Mouse (Mus musculus): ENCODE results near the gene Nop53. TPM values are rescaled to one million over a fixed set of nuclear protein-coding genes. Genes with fewer than 3 reads are reported as not detected.
A peak's percentile ranks its signal among the peaks of the same experiment; 100 is the strongest.

Nop53 gene
- total and polyA plus RNA-seq, 3 experiments = 60.0 to 143 (median 117) TPM

GRCm38 (mm10) chr7:15938621-15939020 is 7.3 kb downstream of the Nop53 start:
- Histone ChIP-seq H3K4me3 (no peak overlapping the region), H3K36me3 (ENCODE audit: control insufficient read depth, insufficient read depth, low read length) (peaks cover 2% of the 10 kb centered on the region; the same call in 1 of the 2 replicates), H3K4me1 (ENCODE audit: control insufficient read depth, insufficient read depth, low read length) (peaks cover 4% of the 10 kb centered on the region), H3K27me3 (ENCODE audit: control insufficient read depth, insufficient read depth, low read length) (no peaks in the 10 kb centered on the region), H3K79me2 (replicated peaks; ENCODE audit: control insufficient read depth, insufficient read depth, low read length) (no peaks in the 10 kb centered on the region; the same call in 1 of the 2 replicates), H3K9ac (ENCODE audit: low read depth, low read length) (no peak overlapping the region), H3K27ac (no peak overlapping the region)
- TF ChIP-seq POLR2A (IDR thresholded peaks at IDR 0.05; ENCODE audit: insufficient read depth, low read depth, low read length) (no peak), EP300 (IDR thresholded peaks at IDR 0.05; ENCODE audit: insufficient read depth, low read depth, low read length) (no peak), CTCF (IDR thresholded peaks at IDR 0.05) (no peak)
- no peak for DNase-seq
- intact Hi-C loops (cut with DNase I) = no loop called here
- 88% methylated on average over 3 of the region's 3 CpGs for WGBS

GRCm38 (mm10) chr7:15937491-15937890 is 8.4 kb downstream of the Nop53 start:
- TF ChIP-seq CTCF (IDR thresholded peaks at IDR 0.05) = no peak
- TF ChIP-seq POLR2A (IDR thresholded peaks at IDR 0.05; ENCODE audit: insufficient read depth, low read depth, low read length) = no peak
- TF ChIP-seq EP300 (IDR thresholded peaks at IDR 0.05; ENCODE audit: insufficient read depth, low read depth, low read length) = no peak
- H3K27me3 ChIP-seq (ENCODE audit: control insufficient read depth, insufficient read depth, low read length) = no peaks in the 10 kb centered on the region
- no peak overlapping the region for H3K9ac ChIP-seq (ENCODE audit: low read depth, low read length)
- intact Hi-C loops (cut with DNase I) = loop anchor here (1.0 kb wide), 1 partner anchor 8 kb away; no protein-coding TSS in a partner anchor
- H3K4me1 ChIP-seq (ENCODE audit: control insufficient read depth, insufficient read depth, low read length) = peaks cover 5% of the 10 kb centered on the region
- peaks cover 6% of the 10 kb centered on the region; the same call in 1 of the 2 replicates for H3K36me3 ChIP-seq (ENCODE audit: control insufficient read depth, insufficient read depth, low read length)
- WGBS = 85% methylated on average over 5 of the region's 5 CpGs
- no peak overlapping the region for H3K4me3 ChIP-seq
- no peak for DNase-seq
- H3K27ac ChIP-seq = no peak overlapping the region
- H3K79me2 ChIP-seq (replicated peaks; ENCODE audit: control insufficient read depth, insufficient read depth, low read length) = no peaks in the 10 kb centered on the region

GRCm38 (mm10) chr7:15933437-15934359 is 12.2 kb downstream of the Nop53 start:
- peaks cover 12% of the 10 kb centered on the region for H3K36me3 ChIP-seq (ENCODE audit: control insufficient read depth, insufficient read depth, low read length)
- no peaks in the 10 kb centered on the region for H3K27me3 ChIP-seq (ENCODE audit: control insufficient read depth, insufficient read depth, low read length)
- intact Hi-C loops (cut with DNase I) = loop anchor here (1.0 kb wide), 2 partner anchors 22 to 29 kb away; no protein-coding TSS in a partner anchor
- H3K27ac ChIP-seq = peak overlapping the region; percentile 88
- 0 out of 2 replicates have a peak overlapping the region, but pooled peaks have one; percentile 2 for H3K9ac ChIP-seq (ENCODE audit: low read depth, low read length)
- no peaks in the 10 kb centered on the region for H3K79me2 ChIP-seq (replicated peaks; ENCODE audit: control insufficient read depth, insufficient read depth, low read length)
- peak; percentile 63 to 81 for DNase-seq
- TF ChIP-seq CTCF (IDR thresholded peaks at IDR 0.05) (no peak), EP300 (IDR thresholded peaks at IDR 0.05; ENCODE audit: insufficient read depth, low read depth, low read length) (peak; percentile 93), POLR2A (IDR thresholded peaks at IDR 0.05; ENCODE audit: insufficient read depth, low read depth, low read length) (peak; percentile 14; the same call in 1 of the 2 replicates)
- 37% methylated on average over 16 of the region's 16 CpGs for WGBS
- peaks cover 15% of the 10 kb centered on the region for H3K4me1 ChIP-seq (ENCODE audit: control insufficient read depth, insufficient read depth, low read length)
- H3K4me3 ChIP-seq = no peak overlapping the region

- Histone ChIP-seq H3K79me2 (replicated peaks; ENCODE audit: control insufficient read depth, insufficient read depth, low read length) (no peaks in the 10 kb centered on the region), H3K9ac (ENCODE audit: low read depth, low read length) (peak overlapping the region; percentile 64), H3K4me1 (ENCODE audit: control insufficient read depth, insufficient read depth, low read length) (peaks cover 15% of the 10 kb centered on the region), H3K27me3 (ENCODE audit: control insufficient read depth, insufficient read depth, low read length) (no peaks in the 10 kb centered on the region), H3K27ac (peak overlapping the region; percentile 88), H3K36me3 (ENCODE audit: control insufficient read depth, insufficient read depth, low read length) (peaks cover 12% of the 10 kb centered on the region), H3K4me3 (no peak overlapping the region)
- no peak for DNase-seq
- TF ChIP-seq EP300 (IDR thresholded peaks at IDR 0.05; ENCODE audit: insufficient read depth, low read depth, low read length) (no peak), POLR2A (IDR thresholded peaks at IDR 0.05; ENCODE audit: insufficient read depth, low read depth, low read length) (no peak), CTCF (IDR thresholded peaks at IDR 0.05) (no peak)
- intact Hi-C loops (cut with DNase I) = no loop called here
- WGBS = 14% methylated on average over 3 of the region's 3 CpGs
These were observed 14.2 kb downstream of the Nop53 start for GRCm38 (mm10) chr7:15931635-15932034.

GRCm38 (mm10) chr7:15930543-15930942 is 15.3 kb downstream of the Nop53 start:
- DNase-seq = no peak
- Histone ChIP-seq H3K36me3 (ENCODE audit: control insufficient read depth, insufficient read depth, low read length) (peaks cover 12% of the 10 kb centered on the region), H3K4me3 (no peak overlapping the region), H3K27ac (peak overlapping the region; percentile 18; the same call in 1 of the 2 replicates), H3K4me1 (ENCODE audit: control insufficient read depth, insufficient read depth, low read length) (peaks cover 15% of the 10 kb centered on the region), H3K27me3 (ENCODE audit: control insufficient read depth, insufficient read depth, low read length) (no peaks in the 10 kb centered on the region), H3K79me2 (replicated peaks; ENCODE audit: control insufficient read depth, insufficient read depth, low read length) (no peaks in the 10 kb centered on the region), H3K9ac (ENCODE audit: low read depth, low read length) (no peak overlapping the region)
- TF ChIP-seq EP300 (IDR thresholded peaks at IDR 0.05; ENCODE audit: insufficient read depth, low read depth, low read length) = no peak
- TF ChIP-seq CTCF (IDR thresholded peaks at IDR 0.05) = peak; percentile 56
- intact Hi-C loops (cut with DNase I) = loop anchor here (1.0 kb wide), 1 partner anchor 37 kb away; the partner anchor contains the start of gene Ehd2
- WGBS = 69% methylated on average over 2 of the region's 2 CpGs

Data from heart, adult 2 months (tissue).